Mouse (Mus musculus) mouse trophoblast stem cell (cell line): ENCODE measurements around the gene Siah1a.

Experiments used
- in situ Hi-C, 2 experiments: fragments of 300-500 bp; cut with MseI, MboI; formaldehyde crosslinking; loops; 2 replicates in 1 of 2; 3 replicates in 1 of 2; pipeline ENCODE4 v1.15.1; 2025

Gene Siah1a

GRCm38 (mm10) chr8:86745221-86745934 lies at the start of gene Siah1a, which contains the start of gene Gm10638:
Gene Siah1a, minus strand, starts transcription at chr8:86745934.
Gene Gm10638, plus strand, starts transcription at chr8:86745699.
- in situ Hi-C loops: loop anchor here in 1 of 2 experiments (10.0 kb wide), 1 partner anchor 159 kb away; no protein-coding TSS in a partner anchor

- in situ Hi-C loops: no loop called here
Measured at GRCm38 (mm10) chr8:86794716-86795115, 49.0 kb upstream of the Siah1a start.

DNA sequence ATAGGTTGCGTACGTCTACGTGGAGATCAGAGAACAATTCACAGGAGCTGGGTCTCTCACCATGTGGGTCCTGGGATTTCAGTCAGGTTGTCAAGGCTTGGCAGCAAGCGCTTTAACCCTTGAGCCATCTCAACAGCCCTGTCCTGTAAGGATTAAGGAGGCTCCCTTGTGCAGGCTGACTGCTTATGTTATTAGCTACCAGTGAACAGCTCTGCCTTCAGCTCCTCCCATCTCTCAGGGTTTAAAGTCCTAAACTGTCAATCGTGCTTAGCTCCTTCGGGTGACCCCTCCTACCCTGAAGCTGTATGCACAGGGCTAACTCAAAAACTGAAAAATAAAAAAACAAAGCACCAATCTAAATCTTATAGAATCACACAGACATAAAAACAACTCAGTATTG lies 45.8 kb upstream of the Siah1a start:
- in situ Hi-C loops: no loop called here

DNA sequence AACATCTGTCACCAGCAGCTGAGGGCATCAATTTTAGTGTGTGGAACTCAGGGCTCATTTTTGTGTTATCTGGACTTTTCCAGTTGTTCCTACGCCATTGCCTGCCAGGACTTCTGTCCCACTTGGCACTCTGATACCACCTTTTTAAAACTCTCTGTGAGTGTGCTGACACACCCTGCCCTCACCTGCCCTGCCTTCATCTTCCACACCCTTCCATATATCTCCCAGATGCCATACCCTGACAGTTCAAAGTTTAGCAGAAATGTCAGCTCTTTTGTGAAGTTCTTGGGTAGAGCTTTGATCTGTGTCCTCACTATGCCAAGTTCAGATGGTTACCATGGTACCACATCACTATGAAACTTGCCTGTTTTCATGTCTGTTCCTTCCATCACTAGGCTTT lies 43.8 kb upstream of the Siah1a start:
- in situ Hi-C loops: no loop called here

GRCm38 (mm10) chr8:86787891-86788420 lies 42.2 kb upstream of the Siah1a start:
- in situ Hi-C loops: no loop called here

DNA sequence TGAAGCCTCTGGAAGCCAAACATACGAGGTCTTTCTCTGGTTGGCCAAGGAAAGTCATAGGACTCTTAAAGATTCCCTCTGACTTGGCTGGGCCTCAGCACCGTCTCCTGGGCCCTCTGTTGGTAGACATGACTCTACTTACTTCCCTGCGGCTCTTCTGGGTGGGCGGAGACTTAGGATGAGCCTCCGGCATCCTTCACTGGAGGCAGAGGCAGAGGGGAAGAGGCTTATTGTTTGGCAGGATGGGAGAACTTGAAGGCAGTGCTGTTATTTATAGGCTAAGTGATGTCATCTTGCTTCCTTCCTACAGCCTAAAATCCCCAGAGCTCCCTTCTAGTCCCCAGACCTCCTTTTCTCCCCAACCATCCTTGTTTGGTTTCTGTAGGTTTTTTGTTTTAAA lies 40.8 kb upstream of the Siah1a start:
- in situ Hi-C loops: no loop called here

DNA sequence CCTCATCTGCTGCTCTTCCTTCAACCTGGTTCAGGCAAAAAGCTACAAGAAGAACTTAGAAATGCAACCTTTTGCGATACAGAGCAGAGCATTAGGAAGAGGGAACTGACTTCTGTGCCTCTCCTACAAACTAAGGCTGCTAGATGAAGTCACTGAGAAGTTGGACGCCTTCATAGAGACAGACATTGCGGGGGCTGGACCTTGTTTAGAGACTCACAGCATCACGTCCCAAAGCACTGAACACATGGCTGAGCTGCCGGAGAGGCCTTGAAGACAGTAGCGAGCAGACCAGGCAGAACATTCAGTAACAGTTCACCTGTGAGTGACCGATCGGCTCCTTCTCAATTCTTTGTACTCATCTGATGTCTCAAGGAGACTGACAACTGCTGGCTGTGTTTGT lies 35.4 kb upstream of the Siah1a start:
- in situ Hi-C loops: no loop called here

GRCm38 (mm10) chr8:86779207-86779606 lies 33.5 kb upstream of the Siah1a start:
- in situ Hi-C loops: no loop called here

- in situ Hi-C loops: no loop called here
Measured at GRCm38 (mm10) chr8:86769945-86770715, 24.4 kb upstream of the Siah1a start.

DNA sequence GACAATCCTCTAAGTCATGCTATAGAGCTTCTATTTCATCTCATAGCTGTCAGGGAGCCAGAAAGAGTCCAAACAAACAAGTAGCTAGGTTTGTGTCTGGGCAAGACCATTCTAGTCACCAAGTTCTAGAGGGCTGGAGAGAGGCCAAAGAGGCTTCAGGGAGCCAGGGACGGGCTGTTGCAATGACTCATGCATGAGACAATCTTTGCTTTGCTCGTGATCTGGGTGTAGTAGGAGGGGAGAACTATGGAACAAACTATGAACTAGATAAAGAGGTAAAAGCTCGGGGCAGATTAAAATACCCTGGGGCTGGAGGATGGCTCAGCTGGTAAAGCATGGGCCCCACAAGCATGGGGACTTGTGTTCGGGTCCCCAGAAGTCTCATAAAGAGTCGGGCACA lies 22.8 kb upstream of the Siah1a start:
- in situ Hi-C loops: no loop called here

DNA sequence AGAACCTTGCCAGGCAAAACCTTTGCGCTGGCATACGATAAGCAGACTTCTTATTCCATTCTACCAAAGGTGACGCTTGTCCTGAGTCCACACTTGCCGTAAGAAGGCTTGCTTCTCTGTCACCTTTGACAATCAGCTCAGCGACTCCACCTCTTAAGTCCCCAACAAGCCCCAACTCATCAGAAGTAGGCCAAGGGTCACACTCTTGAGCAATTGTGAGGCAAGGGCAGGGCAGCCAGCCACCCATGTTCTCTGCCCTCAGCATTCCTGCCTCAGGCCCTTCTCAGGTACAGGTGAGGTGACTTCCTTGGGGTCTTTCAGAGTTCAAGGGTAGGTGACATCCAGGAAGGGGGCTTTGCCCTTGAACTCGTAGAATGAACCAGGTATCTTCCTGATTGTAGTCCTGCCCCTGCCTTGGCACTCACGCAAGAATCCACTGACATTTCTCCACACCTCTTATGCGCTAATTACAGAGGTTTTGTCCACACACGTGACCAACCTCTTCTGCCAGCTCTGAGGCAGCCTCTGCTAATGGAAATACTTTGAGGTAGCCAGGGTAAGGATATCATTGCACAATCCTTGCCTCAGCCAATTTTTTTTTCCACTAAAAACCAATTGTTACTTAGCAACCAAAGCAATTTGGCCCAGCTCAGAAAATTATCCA lies 20.9 kb upstream of the Siah1a start:
- in situ Hi-C loops: no loop called here

- in situ Hi-C loops: no loop called here
Measured at GRCm38 (mm10) chr8:86765669-86766068, 19.9 kb upstream of the Siah1a start.

- in situ Hi-C loops: no loop called here
Measured at GRCm38 (mm10) chr8:86765155-86765554, 19.4 kb upstream of the Siah1a start.

GRCm38 (mm10) chr8:86762806-86763205 lies 17.1 kb upstream of the Siah1a start:
- in situ Hi-C loops: no loop called here

GRCm38 (mm10) chr8:86760746-86761145 lies 15.0 kb upstream of the Siah1a start:
- in situ Hi-C loops: no loop called here

DNA sequence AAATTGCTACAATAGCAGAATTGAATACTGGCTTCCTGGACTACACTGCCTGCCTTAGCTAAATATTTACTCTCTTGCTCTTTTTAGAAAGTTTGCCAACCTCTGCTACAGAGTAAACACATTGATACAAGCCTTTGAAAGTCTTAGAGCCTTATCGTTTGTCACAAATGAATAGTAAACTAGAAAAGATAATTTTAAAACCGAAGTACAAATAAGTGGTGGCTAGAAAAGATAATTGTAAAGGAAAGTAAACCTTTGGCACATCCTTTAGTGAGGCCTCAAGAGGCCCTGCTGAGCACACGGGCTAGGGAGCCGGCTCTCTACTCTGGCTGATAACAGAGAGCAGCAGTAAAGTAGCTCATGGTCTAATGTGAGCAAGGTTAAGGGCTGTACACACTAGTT lies 13.4 kb upstream of the Siah1a start:
- in situ Hi-C loops: no loop called here

- in situ Hi-C loops: no loop called here
Measured at GRCm38 (mm10) chr8:86758651-86759050, 12.9 kb upstream of the Siah1a start.

- in situ Hi-C loops: no loop called here
Measured at GRCm38 (mm10) chr8:86756948-86757733, 11.4 kb upstream of the Siah1a start.

- in situ Hi-C loops: loop anchor here in 1 of 2 experiments (10.0 kb wide), 1 partner anchor 155 kb away; no protein-coding TSS in a partner anchor
Measured at GRCm38 (mm10) chr8:86749842-86750241, 4.1 kb upstream of the Siah1a start.

- in situ Hi-C loops: loop anchor here in 1 of 2 experiments (10.0 kb wide), 1 partner anchor 158 kb away; no protein-coding TSS in a partner anchor
Measured at GRCm38 (mm10) chr8:86746511-86746910, 777 bp upstream of the Siah1a start.

DNA sequence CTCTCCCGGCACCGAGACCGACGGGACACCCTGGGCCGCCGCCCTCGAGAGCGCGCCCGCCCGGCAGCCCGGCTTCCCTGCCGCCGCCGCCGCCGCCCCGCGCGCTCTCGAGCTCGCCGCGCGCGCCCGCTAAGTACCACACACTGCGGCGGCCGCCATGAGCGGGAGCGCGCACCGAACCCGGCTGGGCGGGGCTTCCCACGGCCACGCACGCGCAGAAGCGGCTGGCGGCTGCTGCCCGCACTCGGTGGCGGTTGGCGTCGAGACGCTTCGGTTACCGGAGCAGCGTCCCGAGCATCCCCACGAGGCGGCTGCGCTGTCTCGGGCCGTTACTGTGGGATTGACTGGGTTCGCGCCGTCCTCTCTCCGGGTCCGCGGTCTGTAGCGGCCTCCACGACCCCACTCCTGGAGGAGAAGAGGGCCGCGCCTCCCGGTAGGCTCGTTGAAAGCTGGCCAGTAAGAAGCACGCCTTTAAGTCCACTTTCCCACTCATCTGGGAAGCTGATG lies 254 bp upstream of the Siah1a start:
- in situ Hi-C loops: loop anchor here in 1 of 2 experiments (10.0 kb wide), 1 partner anchor 159 kb away; no protein-coding TSS in a partner anchor
